Mouse (Mus musculus) ES-Bruce4 (cell line): ENCODE results near the gene Arcn1.

Source experiments
- CTCF ChIP-seq: IDR thresholded peaks from one replicate; pipeline ENCODE4 v1.8.1; 2011; ENCODE audit warnings: low read depth, low read length
- POLR2A ChIP-seq: IDR thresholded peaks from one replicate; pipeline ENCODE4 v1.8.1; 2011; ENCODE audit warnings: low read length; ENCODE audit not compliant: insufficient read depth

DNA sequence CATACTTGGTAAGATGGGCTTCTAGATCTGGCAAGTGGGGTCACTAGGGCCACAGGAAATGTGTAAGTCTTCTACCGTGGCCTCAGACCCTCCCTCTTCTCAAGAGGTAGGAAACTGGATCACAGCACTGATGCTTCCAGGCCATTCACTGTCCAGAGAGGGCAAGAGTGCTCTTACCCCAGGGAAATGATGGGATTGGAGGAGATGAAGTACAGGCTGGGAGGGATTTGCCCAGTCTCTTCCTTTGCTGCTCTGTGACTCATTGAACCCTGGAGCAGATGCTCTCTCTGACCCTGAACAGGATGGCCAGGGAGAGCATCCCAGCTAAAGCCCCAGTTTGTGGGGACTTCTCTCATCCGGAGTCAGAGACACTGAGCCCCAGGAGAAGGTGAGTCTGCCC, 43.0 kb downstream of the Arcn1 start:
- no peak for TF ChIP-seq POLR2A
- TF ChIP-seq CTCF = no peak
